Mouse (Mus musculus) stomach, embryonic 15.5 days (tissue): Measurements from ENCODE around the gene Utp11. TPM values are rescaled to one million over a fixed set of nuclear protein-coding genes. Genes with fewer than 3 reads are reported as not detected.

ENCODE experiments used
- ATAC-seq: fragments of 200-750 bp; cut with Nextera tagmentation; 2 replicates; pipeline ENCODE4 v1.8.0; 2017; ENCODE audit warnings: low read depth, moderate number of reproducible peaks, moderate TSS enrichment; ENCODE audit not compliant: insufficient read depth, low FRiP score
- H3K27ac ChIP-seq: fragments of 300-500 bp; sonication (generic); 2 replicates; pipeline ENCODE4 v1.5.1; 2015; ENCODE audit warnings: mild to moderate bottlenecking, inconsistent platforms
- H3K27me3 ChIP-seq: fragments of 300-500 bp; sonication (generic); replicated peaks from 2 replicates; pipeline ENCODE4 v1.6.1; 2015; ENCODE audit warnings: inconsistent platforms
- H3K36me3 ChIP-seq: fragments of 300-500 bp; sonication (generic); 2 replicates; pipeline ENCODE4 v1.6.1; 2015; ENCODE audit warnings: inconsistent platforms
- H3K4me1 ChIP-seq: fragments of 300-500 bp; sonication (generic); 2 replicates; pipeline ENCODE4 v1.6.1; 2015; ENCODE audit warnings: inconsistent platforms
- H3K4me2 ChIP-seq: fragments of 300-500 bp; sonication (generic); 2 replicates; pipeline ENCODE4 v1.6.1; 2015; ENCODE audit warnings: mild to moderate bottlenecking, inconsistent platforms
- H3K4me3 ChIP-seq: fragments of 300-500 bp; sonication (generic); replicated peaks from 2 replicates; pipeline ENCODE4 v1.5.1; 2015; ENCODE audit warnings: inconsistent platforms
- H3K9ac ChIP-seq: fragments of 300-500 bp; sonication (generic); 2 replicates; pipeline ENCODE4 v1.6.1; 2015; ENCODE audit warnings: inconsistent platforms
- H3K9me3 ChIP-seq: fragments of 300-500 bp; sonication (generic); 2 replicates; pipeline ENCODE4 v1.6.1; 2016; ENCODE audit warnings: inconsistent platforms
- WGBS: fragments of 180-500 bp; shearing (Covaris S2); methylation state at CpG from one replicate; pipeline ENCODE4 v1.1.7; 2015; 5-methylcytosine and 5-hydroxymethylcytosine counted together
- microRNA counts: library from miRNA; unstranded; fragments of <30 nt; microRNA quantifications from one replicate; lab custom pipeline; 2016
- microRNA-seq: library from miRNA; unstranded; fragments of <30 nt; microRNA quantifications from one replicate; pipeline ENCODE4, GENCODE M21; 2016
- polyA plus RNA-seq: library from polyadenylated mRNA; unstranded; fragments of >200 nt; fragmentation: Nextera tagmentation; extraction: Ambion mirVana; gene quantifications from 2 replicates; pipeline ENCODE4 v1.2.1, GENCODE M21; 2015

The Utp11 gene
- polyA plus RNA-seq, 1 experiment from 2014 or later, result 82.1 TPM

DNA sequence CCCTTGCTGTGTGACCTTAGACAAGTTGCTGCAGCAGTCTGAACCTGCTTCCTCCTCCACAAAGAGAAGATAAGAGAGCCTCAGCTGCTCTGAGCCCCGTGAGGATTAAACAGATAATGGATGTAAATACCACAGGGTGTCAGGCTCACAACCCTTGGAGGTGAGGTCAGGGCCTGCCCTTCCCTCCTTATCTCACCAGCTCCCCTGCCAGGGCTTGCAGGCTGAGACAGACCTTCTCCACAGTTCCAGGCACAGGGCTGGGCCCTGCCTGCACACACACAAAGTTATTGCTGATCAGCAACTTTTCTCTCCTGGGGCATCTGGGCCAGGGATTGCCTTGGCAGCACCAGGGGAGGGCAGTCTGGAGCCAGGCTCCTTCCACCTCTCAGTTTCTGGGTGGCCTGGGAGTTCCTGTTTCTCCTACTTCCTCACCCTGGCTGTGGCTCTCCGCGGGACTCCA is 48.4 kb downstream of the Utp11 start:
- no peak overlapping the region for H3K27ac ChIP-seq
- peak; percentile 82 for ATAC-seq
- no peaks in the 10 kb centered on the region for H3K4me1 ChIP-seq
- 29% methylated on average over 3 of the region's 3 CpGs for WGBS
- no peaks in the 10 kb centered on the region for H3K36me3 ChIP-seq
- no peak overlapping the region for H3K4me3 ChIP-seq
- no peak overlapping the region for H3K4me2 ChIP-seq
- no peak overlapping the region for H3K9ac ChIP-seq
- no peaks in the 10 kb centered on the region for H3K9me3 ChIP-seq
- peaks cover 19% of the 10 kb centered on the region for H3K27me3 ChIP-seq

DNA sequence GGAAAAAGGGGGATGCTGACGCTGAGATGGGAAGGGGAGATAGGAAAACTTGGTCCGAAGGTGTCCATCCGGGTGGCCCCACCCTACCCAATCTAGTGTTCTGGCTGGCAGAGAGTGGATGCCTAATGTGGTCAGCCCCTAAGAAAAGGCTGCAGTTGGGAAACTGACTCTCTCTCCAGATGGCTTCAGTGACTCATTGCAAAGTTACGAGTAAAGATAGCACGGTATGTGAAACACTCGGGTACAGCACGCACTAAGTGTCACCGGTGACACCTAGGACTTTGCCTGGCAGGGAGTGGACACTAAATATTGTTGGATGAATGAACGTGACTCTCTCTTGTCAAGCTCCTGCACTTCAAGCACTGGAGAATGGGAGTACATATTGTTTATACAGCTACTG is 49.5 kb downstream of the Utp11 start:
- no peaks in the 10 kb centered on the region for H3K9me3 ChIP-seq
- 88% methylated on average over 9 of the region's 9 CpGs for WGBS

DNA sequence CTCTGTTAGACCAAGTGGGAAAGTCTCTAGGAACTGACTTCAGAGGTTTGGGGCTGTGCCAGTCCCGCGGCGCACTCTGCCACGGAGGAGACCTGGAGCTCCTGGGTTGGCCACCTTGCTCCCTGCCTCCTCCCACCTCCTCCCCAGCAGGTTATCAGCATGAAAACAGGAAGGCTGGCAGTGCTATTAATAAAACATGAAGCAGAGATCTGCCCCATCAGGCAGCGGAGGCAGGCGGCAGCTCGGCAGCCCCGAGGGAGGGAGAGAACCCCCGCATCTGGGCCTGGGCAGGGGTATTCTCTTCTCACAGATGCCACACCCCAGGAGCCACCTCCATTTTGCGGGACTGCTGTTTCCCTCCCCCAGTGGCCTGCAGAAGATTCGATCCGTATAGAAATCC is 53.7 kb downstream of the Utp11 start:
- no peaks in the 10 kb centered on the region for H3K9me3 ChIP-seq
- H3K36me3 ChIP-seq, result no peaks in the 10 kb centered on the region
- peaks cover 26% of the 10 kb centered on the region for H3K27me3 ChIP-seq
- 25% methylated on average over 12 of the region's 12 CpGs for WGBS
- no peaks in the 10 kb centered on the region for H3K4me1 ChIP-seq
- no peak overlapping the region for H3K9ac ChIP-seq
- H3K27ac ChIP-seq, result no peak overlapping the region
- H3K4me3 ChIP-seq, result no peak overlapping the region
- no peak for ATAC-seq
- H3K4me2 ChIP-seq, result no peak overlapping the region

More for the DNA sequence above, 49.5 kb downstream of the Utp11 start:
- no peak overlapping the region for H3K9ac ChIP-seq
- no peak overlapping the region for H3K4me3 ChIP-seq
- H3K27me3 ChIP-seq, result peaks cover 21% of the 10 kb centered on the region
- no peaks in the 10 kb centered on the region for H3K36me3 ChIP-seq
- no peak for ATAC-seq
- H3K27ac ChIP-seq, result no peak overlapping the region
- no peak overlapping the region for H3K4me2 ChIP-seq
- H3K4me1 ChIP-seq, result no peaks in the 10 kb centered on the region

DNA sequence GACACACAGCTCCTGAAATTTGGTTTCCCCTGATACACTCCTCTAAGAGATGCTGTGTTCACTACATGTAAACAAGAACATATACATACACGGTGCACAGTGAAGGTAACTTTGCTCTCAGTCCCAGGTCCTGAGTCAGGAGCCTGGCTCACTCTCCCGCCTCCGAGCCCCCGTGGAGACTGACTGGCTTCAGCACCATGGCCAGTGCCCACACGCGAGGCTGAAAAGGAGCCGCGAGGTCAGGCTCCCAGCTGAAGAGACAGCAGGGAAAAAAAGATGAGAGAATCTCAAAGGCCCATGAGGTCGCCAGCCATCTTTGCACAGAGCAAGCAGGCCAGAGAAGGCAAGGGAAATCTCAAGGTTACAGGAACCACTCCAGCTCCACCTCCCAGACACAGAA is 60.1 kb downstream of the Utp11 start:
- WGBS, result 3% methylated on average over 9 of the region's 9 CpGs
- ATAC-seq, result no peak; the same call in 1 of the 2 replicates
- H3K4me1 ChIP-seq, result no peaks in the 10 kb centered on the region

DNA sequence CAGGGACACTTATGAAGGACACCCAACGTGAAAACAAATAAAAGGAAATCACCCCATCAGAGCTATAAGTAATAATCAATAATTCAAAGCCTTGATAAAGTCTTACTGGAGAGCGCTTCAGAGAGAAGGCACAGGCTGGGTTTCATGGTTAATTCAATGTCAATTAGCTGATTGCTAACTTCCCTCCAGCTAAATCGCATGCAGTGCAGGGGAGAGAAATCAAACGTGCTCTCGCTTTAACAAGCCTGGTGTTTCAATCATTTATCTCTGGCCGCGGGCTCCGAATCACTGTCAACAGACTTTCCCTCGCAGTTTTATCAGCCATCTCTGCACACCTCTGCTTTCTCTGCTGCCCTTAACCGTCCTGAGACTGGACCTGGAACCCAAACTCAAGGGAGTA is 60.5 kb downstream of the Utp11 start:
- ATAC-seq, result no peak
- H3K9ac ChIP-seq, result no peak overlapping the region
- no peak overlapping the region for H3K4me2 ChIP-seq
- H3K36me3 ChIP-seq, result no peaks in the 10 kb centered on the region
- H3K4me1 ChIP-seq, result no peaks in the 10 kb centered on the region
- peaks cover 5% of the 10 kb centered on the region; the same call in 1 of the 2 replicates for H3K27me3 ChIP-seq
- H3K27ac ChIP-seq, result no peak overlapping the region
- no peak overlapping the region for H3K4me3 ChIP-seq
- H3K9me3 ChIP-seq, result no peaks in the 10 kb centered on the region
- WGBS, result 70% methylated on average over 10 of the region's 10 CpGs

More for the DNA sequence above, 60.1 kb downstream of the Utp11 start:
- H3K27ac ChIP-seq, result no peak overlapping the region
- H3K4me2 ChIP-seq, result no peak overlapping the region
- no peaks in the 10 kb centered on the region for H3K36me3 ChIP-seq
- H3K27me3 ChIP-seq, result peaks cover 6% of the 10 kb centered on the region; the same call in 1 of the 2 replicates
- no peak overlapping the region for H3K4me3 ChIP-seq
- no peaks in the 10 kb centered on the region for H3K9me3 ChIP-seq
- no peak overlapping the region for H3K9ac ChIP-seq

DNA sequence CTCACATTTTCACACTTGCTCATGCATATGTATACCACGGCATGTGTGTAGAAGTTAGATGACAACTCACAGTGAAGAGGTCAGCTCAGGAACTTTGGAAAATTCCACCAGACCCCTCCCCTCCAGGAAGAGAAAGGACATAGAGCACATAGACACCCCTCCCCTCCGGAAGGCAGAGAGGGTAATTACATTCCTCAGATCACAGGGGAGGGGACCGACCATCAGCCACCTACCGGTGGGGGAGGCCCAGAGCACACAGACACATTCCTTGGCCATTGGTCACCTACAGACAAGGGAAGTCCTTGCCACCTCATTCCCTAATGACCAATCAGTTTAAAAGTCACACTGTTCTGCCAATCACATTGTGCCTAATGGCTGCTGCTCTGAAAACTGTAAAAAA is 61.9 kb downstream of the Utp11 start:
- peaks cover 5% of the 10 kb centered on the region; the same call in 1 of the 2 replicates for H3K27me3 ChIP-seq
- no peak overlapping the region for H3K4me3 ChIP-seq
- no peaks in the 10 kb centered on the region for H3K4me1 ChIP-seq
- H3K27ac ChIP-seq, result no peak overlapping the region
- H3K9ac ChIP-seq, result no peak overlapping the region
- no peak for ATAC-seq
- no peaks in the 10 kb centered on the region for H3K9me3 ChIP-seq
- H3K36me3 ChIP-seq, result no peaks in the 10 kb centered on the region
- 37% methylated on average over 4 of the region's 4 CpGs for WGBS
- H3K4me2 ChIP-seq, result no peak overlapping the region

MicroRNAs within 50 kb of the gene (microRNA counts, 519-probe panel; counts per million panel counts)
- not detected for microRNA mmu-miR-697 (lab: Ali Mortazavi, UCI)

Small RNA genes lying within 50 kb of the gene (microRNA-seq; reads per million reads assigned to microRNA genes)
- gene Gm24721 (not detected), gene Mir697 (not detected)

Other genes starting within 250 kb of the Utp11 start
- not detected in 2 replicates for gene 3100002H09Rik, start 82.8 kb downstream of the Utp11 start, polyA plus RNA-seq
- gene Pou3f1, start 36.8 kb downstream of the Utp11 start, polyA plus RNA-seq, result 0.14 TPM in 2 replicates
- 12.3 and 14.2 TPM in 2 replicates for gene Fhl3, start 7.1 kb upstream of the Utp11 start, polyA plus RNA-seq
- 133 and 140 TPM in 2 replicates for gene Sf3a3, start 21.2 kb upstream of the Utp11 start, polyA plus RNA-seq
- gene Inpp5b, start 48.2 kb upstream of the Utp11 start, polyA plus RNA-seq, result 27.1 and 31.6 TPM in 2 replicates
- 11.7 and 13.2 TPM in 2 replicates for gene Mtf1, start 108.5 kb upstream of the Utp11 start, polyA plus RNA-seq
- 34.2 and 36.1 TPM in 2 replicates for gene Yrdc, start 157.1 kb upstream of the Utp11 start, polyA plus RNA-seq
- gene 1110065P20Rik, start 157.6 kb upstream of the Utp11 start, polyA plus RNA-seq, result 60.5 and 63.3 TPM in 2 replicates
- 0.55 and 0.68 TPM in 2 replicates for gene Maneal, start 168.6 kb upstream of the Utp11 start, polyA plus RNA-seq
- 0.14 and 0.30 TPM in 2 replicates for gene Epha10, start 187.3 kb upstream of the Utp11 start, polyA plus RNA-seq
- gene 9930104L06Rik, start 243.4 kb upstream of the Utp11 start, polyA plus RNA-seq, result 11.3 and 13.8 TPM in 2 replicates
- gene Cdca8, start 245.7 kb upstream of the Utp11 start, polyA plus RNA-seq, result 118 and 128 TPM in 2 replicates